Comparison of ENCODE assay signal across 7 mouse cellular contexts in genomic region chr17:56613893-56614292, GRCm38 (mm10). TPM values are rescaled to one million over a fixed set of nuclear protein-coding genes. Genes with fewer than 3 reads are reported as not detected.
DNase-seq lines count a peak whose midpoint lies in the region; ATAC-seq lines count a peak whose summit lies in the region.
"Not testable (repeated sequence)": the region's sequence is repeated elsewhere in the genome, so short reads cannot be mapped to it uniquely, and the experiment has no call there.

No protein-coding gene starts in this region.

- under 1% methylated on average over 26 of the region's 26 CpGs for WGBS in embryonic facial prominence, embryonic 12.5 days
- under 1% methylated on average over 26 of the region's 26 CpGs for WGBS in heart, embryonic 12.5 days
- WGBS in intestine, embryonic 16.5 days = under 1% methylated on average over 26 of the region's 26 CpGs
- under 1% methylated on average over 26 of the region's 26 CpGs for WGBS in midbrain, embryonic 11.5 days

- not testable (repeated sequence) for ATAC-seq in embryonic facial prominence, embryonic 12.5 days (ENCODE audit: insufficient number of reproducible peaks, insufficient read depth, low FRiP score, low TSS enrichment); heart, embryonic 12.5 days (ENCODE audit: insufficient number of reproducible peaks, low FRiP score); intestine, embryonic 16.5 days; midbrain, embryonic 11.5 days (ENCODE audit: low FRiP score)

- not testable (repeated sequence) for H3K27me3 ChIP-seq in embryonic facial prominence, embryonic 12.5 days; heart, embryonic 12.5 days (replicated peaks); intestine, embryonic 16.5 days (replicated peaks; ENCODE audit: control insufficient read depth, insufficient read depth, low read length); midbrain, embryonic 11.5 days (ENCODE audit: control insufficient read depth, insufficient read depth, low read length)

- H3K9me3 ChIP-seq in embryonic facial prominence, embryonic 12.5 days; heart, embryonic 12.5 days (replicated peaks); intestine, embryonic 16.5 days (ENCODE audit: control insufficient read depth, low read length); midbrain, embryonic 11.5 days (ENCODE audit: control insufficient read depth, low read length): not testable (repeated sequence)

- H3K9ac ChIP-seq in embryonic facial prominence, embryonic 12.5 days = peak overlapping the region; percentile 83
- H3K9ac ChIP-seq in heart, embryonic 12.5 days = peak overlapping the region; percentile 94
- H3K9ac ChIP-seq in intestine, embryonic 16.5 days (ENCODE audit: low read depth, low read length) = peak overlapping the region; percentile 84
- peak overlapping the region; percentile 84 for H3K9ac ChIP-seq in midbrain, embryonic 11.5 days (ENCODE audit: low read length)

- H3K4me2 ChIP-seq in embryonic facial prominence, embryonic 12.5 days (replicated peaks) = peak overlapping the region; percentile 96
- peak overlapping the region; percentile 97 for H3K4me2 ChIP-seq in heart, embryonic 12.5 days
- peak overlapping the region; percentile 92 for H3K4me2 ChIP-seq in intestine, embryonic 16.5 days (ENCODE audit: low read depth, low read length)
- peak overlapping the region; percentile 85 for H3K4me2 ChIP-seq in midbrain, embryonic 11.5 days

- H3K4me1 ChIP-seq in embryonic facial prominence, embryonic 12.5 days = peaks cover 24% of the 10 kb centered on the region
- peaks cover 39% of the 10 kb centered on the region for H3K4me1 ChIP-seq in heart, embryonic 12.5 days (replicated peaks)
- H3K4me1 ChIP-seq in intestine, embryonic 16.5 days (ENCODE audit: control insufficient read depth, insufficient read depth, low read length) = peaks cover 24% of the 10 kb centered on the region
- peaks cover 22% of the 10 kb centered on the region for H3K4me1 ChIP-seq in midbrain, embryonic 11.5 days (ENCODE audit: control insufficient read depth, insufficient read depth, low read length)

- H3K27ac ChIP-seq in embryonic facial prominence, embryonic 12.5 days = peak overlapping the region; percentile 94; the same call in 1 of the 2 replicates
- H3K27ac ChIP-seq in heart, embryonic 12.5 days (ENCODE audit: poor library complexity, severe bottlenecking) = peak overlapping the region; percentile 88
- H3K27ac ChIP-seq in intestine, embryonic 16.5 days (ENCODE audit: low read length) = peak overlapping the region; percentile 86
- H3K27ac ChIP-seq in midbrain, embryonic 11.5 days (ENCODE audit: low read depth, low read length) = peak overlapping the region; percentile 42

- peaks cover 47% of the 10 kb centered on the region for H3K36me3 ChIP-seq in embryonic facial prominence, embryonic 12.5 days
- H3K36me3 ChIP-seq in heart, embryonic 12.5 days = peaks cover 48% of the 10 kb centered on the region
- not testable (repeated sequence) for H3K36me3 ChIP-seq in intestine, embryonic 16.5 days (ENCODE audit: control insufficient read depth, insufficient read depth, low read length)
- H3K36me3 ChIP-seq in midbrain, embryonic 11.5 days (ENCODE audit: control insufficient read depth, insufficient read depth, low read length) = peaks cover 12% of the 10 kb centered on the region

- peak overlapping the region; percentile 68 for H3K4me3 ChIP-seq in embryonic facial prominence, embryonic 12.5 days
- peak overlapping the region; percentile 85 for H3K4me3 ChIP-seq in heart, embryonic 12.5 days
- peak overlapping the region; percentile 73 for H3K4me3 ChIP-seq in intestine, embryonic 16.5 days (ENCODE audit: low read length)
- H3K4me3 ChIP-seq in midbrain, embryonic 11.5 days (ENCODE audit: low read depth, low read length) = peak overlapping the region; percentile 79

- DNase-seq in T-cell, adult 2 months (ENCODE audit: low spot score) = peak; percentile 60
- DNase-seq in liver = peak; percentile 41
- DNase-seq in midbrain, embryonic 11.5 days (ENCODE audit: low spot score, missing footprints) = not testable (repeated sequence)
- peak; percentile 26 for DNase-seq in spleen, adult 12 weeks (ENCODE audit: low spot score)

RNA-seq across cellular contexts. Expression of gene Rpl36, which starts 0.7 kb away (rescaled TPM):
- 1,591 and 1,618 TPM in 2 replicates for polyA plus RNA-seq in embryonic facial prominence, embryonic 12.5 days (2016; fragmentation: Nextera tagmentation; extraction: Ambion mirVana)
- polyA plus RNA-seq in heart, embryonic 12.5 days (2016; fragmentation: Nextera tagmentation; extraction: Ambion mirVana) = 1,231 and 1,273 TPM in 2 replicates
- polyA plus RNA-seq in intestine, embryonic 16.5 days (2015; fragmentation: Nextera tagmentation; extraction: Ambion mirVana) = 1,705 and 1,833 TPM in 2 replicates
- polyA plus RNA-seq in midbrain, embryonic 11.5 days (2014; fragmentation: Nextera tagmentation; extraction: Ambion mirVana) = 1,209 and 1,332 TPM in 2 replicates

RNA-seq across cellular contexts. Expression of gene 2410015M20Rik, which starts 4.3 kb away (rescaled TPM):
- polyA plus RNA-seq in embryonic facial prominence, embryonic 12.5 days (2016; fragmentation: Nextera tagmentation; extraction: Ambion mirVana) = 208 and 214 TPM in 2 replicates
- polyA plus RNA-seq in heart, embryonic 12.5 days (2016; fragmentation: Nextera tagmentation; extraction: Ambion mirVana) = 253 and 282 TPM in 2 replicates
- 316 and 336 TPM in 2 replicates for polyA plus RNA-seq in intestine, embryonic 16.5 days (2015; fragmentation: Nextera tagmentation; extraction: Ambion mirVana)
- polyA plus RNA-seq in midbrain, embryonic 11.5 days (2014; fragmentation: Nextera tagmentation; extraction: Ambion mirVana) = 182 and 195 TPM in 2 replicates

RNA-seq across cellular contexts. Expression of gene Lonp1, which starts 12.8 kb away (rescaled TPM):
- polyA plus RNA-seq in embryonic facial prominence, embryonic 12.5 days (2016; fragmentation: Nextera tagmentation; extraction: Ambion mirVana) = 66.0 and 66.9 TPM in 2 replicates
- polyA plus RNA-seq in heart, embryonic 12.5 days (2016; fragmentation: Nextera tagmentation; extraction: Ambion mirVana) = 66.2 and 67.3 TPM in 2 replicates
- 56.5 and 57.6 TPM in 2 replicates for polyA plus RNA-seq in intestine, embryonic 16.5 days (2015; fragmentation: Nextera tagmentation; extraction: Ambion mirVana)
- 44.6 and 48.9 TPM in 2 replicates for polyA plus RNA-seq in midbrain, embryonic 11.5 days (2014; fragmentation: Nextera tagmentation; extraction: Ambion mirVana)

RNA-seq across cellular contexts. Expression of gene Catsperd, which starts 14.1 kb away (rescaled TPM):
- 0.74 and 0.88 TPM in 2 replicates for polyA plus RNA-seq in embryonic facial prominence, embryonic 12.5 days (2016; fragmentation: Nextera tagmentation; extraction: Ambion mirVana)
- polyA plus RNA-seq in heart, embryonic 12.5 days (2016; fragmentation: Nextera tagmentation; extraction: Ambion mirVana) = 0.28 and 0.42 TPM in 2 replicates
- polyA plus RNA-seq in intestine, embryonic 16.5 days (2015; fragmentation: Nextera tagmentation; extraction: Ambion mirVana) = 0.55 and 0.81 TPM in 2 replicates
- polyA plus RNA-seq in midbrain, embryonic 11.5 days (2014; fragmentation: Nextera tagmentation; extraction: Ambion mirVana) = 0.93 and 0.95 TPM in 2 replicates

RNA-seq across cellular contexts. Expression of gene Safb, which starts 29.3 kb away (rescaled TPM):
- 152 and 157 TPM in 2 replicates for polyA plus RNA-seq in embryonic facial prominence, embryonic 12.5 days (2016; fragmentation: Nextera tagmentation; extraction: Ambion mirVana)
- polyA plus RNA-seq in heart, embryonic 12.5 days (2016; fragmentation: Nextera tagmentation; extraction: Ambion mirVana) = 93.1 and 101 TPM in 2 replicates
- polyA plus RNA-seq in intestine, embryonic 16.5 days (2015; fragmentation: Nextera tagmentation; extraction: Ambion mirVana) = 68.6 and 76.2 TPM in 2 replicates
- 110 and 113 TPM in 2 replicates for polyA plus RNA-seq in midbrain, embryonic 11.5 days (2014; fragmentation: Nextera tagmentation; extraction: Ambion mirVana)

Comparison
In these comparisons a context has a peak if more than half of its experiments do, and no peak if none do; other contexts are left out.
1. H3K27ac ChIP-seq: peak in every context shown above with its lines; median percentile 94 in embryonic facial prominence, embryonic 12.5 days; 88 in heart, embryonic 12.5 days; 86 in intestine, embryonic 16.5 days; 42 in midbrain, embryonic 11.5 days.